Mouse (Mus musculus): ENCODE measurements around the gene 4930579F01Rik. TPM values are rescaled to one million over a fixed set of nuclear protein-coding genes. Genes with fewer than 3 reads are reported as not detected.

The 4930579F01Rik gene
- polyA plus RNA-seq (2015; fragmentation: Nextera tagmentation; extraction: Ambion mirVana): not detected in 2 replicates

GRCm38 (mm10) chr3:138193683-138194302 lies at the start of gene 4930579F01Rik:
Gene 4930579F01Rik (minus strand): TSS chr3:138193825.

DNA sequence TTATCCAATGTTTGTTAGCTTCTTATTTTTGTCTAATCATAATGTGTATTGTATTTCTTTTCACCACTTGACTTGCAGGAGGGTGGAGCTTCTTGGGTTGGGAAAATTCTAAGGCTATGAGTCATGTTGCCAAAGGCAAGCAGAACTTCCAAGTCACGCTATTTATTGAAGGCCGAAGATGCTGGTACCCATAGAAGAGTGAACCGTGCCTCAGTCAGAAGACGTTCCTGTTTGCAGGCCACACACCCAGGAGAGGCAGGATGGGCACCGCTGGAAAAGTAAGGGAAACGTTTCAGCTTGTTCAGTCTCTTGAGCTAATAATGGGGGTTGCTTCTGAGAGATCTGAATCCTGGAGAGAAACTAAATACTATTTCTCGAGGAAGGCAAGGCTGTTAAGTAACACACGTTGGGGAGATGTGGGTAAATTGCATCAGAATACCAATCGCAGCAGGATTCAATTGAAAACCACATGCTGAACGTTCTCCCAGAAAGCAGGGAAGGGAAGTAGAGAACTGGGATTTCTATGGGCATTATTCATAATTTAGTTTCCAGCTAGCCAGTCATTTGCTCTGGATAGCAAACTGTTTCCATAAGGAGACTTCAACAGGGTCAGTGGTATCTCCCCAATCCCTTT lies 24.1 kb upstream of the 4930579F01Rik start, which contains the start of gene Adh7:
Gene Adh7, plus strand, starts transcription at position 130 of the 634 bp plus-strand sequence.

GRCm38 (mm10) chr3:138144642-138145171 lies 48.9 kb downstream of the 4930579F01Rik start, which contains the start of gene Mttp:
Gene Mttp (minus strand): TSS chr3:138144968.

GRCm38 (mm10) chr3:138143315-138144059 lies 50.1 kb downstream of the 4930579F01Rik start, which contains the start of gene Trmt10a:
Gene Trmt10a (plus strand): TSS chr3:138143448.

Other genes starting within 250 kb of the 4930579F01Rik start
- 24.1 and 28.9 TPM in 2 replicates for gene Dapp1, start 212.3 kb downstream of the 4930579F01Rik start, polyA plus RNA-seq (2015; fragmentation: Nextera tagmentation; extraction: Ambion mirVana)
- 0.28 and 0.36 TPM in 2 replicates for gene 1110002E22Rik, start 128.8 kb downstream of the 4930579F01Rik start, polyA plus RNA-seq (2015; fragmentation: Nextera tagmentation; extraction: Ambion mirVana)
- gene Gm5105, start 126.4 kb downstream of the 4930579F01Rik start, polyA plus RNA-seq (2015; fragmentation: Nextera tagmentation; extraction: Ambion mirVana): 0.07 and 0.24 TPM in 2 replicates
- gene Trmt10a, start 50.4 kb downstream of the 4930579F01Rik start, polyA plus RNA-seq (2015; fragmentation: Nextera tagmentation; extraction: Ambion mirVana): 6.3 and 7.0 TPM in 2 replicates
- 5.7 and 5.9 TPM in 2 replicates for gene Mttp, start 48.9 kb downstream of the 4930579F01Rik start, polyA plus RNA-seq (2015; fragmentation: Nextera tagmentation; extraction: Ambion mirVana)
- 0.10 TPM in 1 of 2 replicates, not detected in the other for gene Adh7, start 23.9 kb upstream of the 4930579F01Rik start, polyA plus RNA-seq (2015; fragmentation: Nextera tagmentation; extraction: Ambion mirVana)
- 3.0 and 4.3 TPM in 2 replicates for gene Adh1, start 67.2 kb upstream of the 4930579F01Rik start, polyA plus RNA-seq (2015; fragmentation: Nextera tagmentation; extraction: Ambion mirVana)
- gene Adh6a, start 119.5 kb upstream of the 4930579F01Rik start, polyA plus RNA-seq (2015; fragmentation: Nextera tagmentation; extraction: Ambion mirVana): not detected in 2 replicates
- gene Adh6b, start 147.9 kb upstream of the 4930579F01Rik start, polyA plus RNA-seq (2015; fragmentation: Nextera tagmentation; extraction: Ambion mirVana): not detected in 2 replicates
- not detected in 2 replicates for gene Adh4, start 221.6 kb upstream of the 4930579F01Rik start, polyA plus RNA-seq (2015; fragmentation: Nextera tagmentation; extraction: Ambion mirVana)
- 68.6 and 75.3 TPM in 2 replicates for gene Adh5, start 249.3 kb upstream of the 4930579F01Rik start, polyA plus RNA-seq (2015; fragmentation: Nextera tagmentation; extraction: Ambion mirVana)

Data from spleen, postnatal 0 days (tissue).